Comparison of ENCODE assay signal across 25 mouse cellular contexts in genomic region chr14:96676213-96676612, GRCm38 (mm10).
DNase-seq lines count a peak whose midpoint lies in the region; ATAC-seq and TF ChIP-seq lines count a peak whose summit lies in the region.
"Had no signal": no experiment of that assay in that cellular context is flagged by ENCODE, and none has a peak within 500 bp of the region (broad histone marks: within the 10 kb centered on the region; RNA-seq: fewer than 3 reads in every experiment).

No protein-coding gene starts in this region.

- H3K27me3 ChIP-seq in forebrain, embryonic 14.5 days (replicated peaks; ENCODE audit: control insufficient read depth, insufficient read depth, low read length): no peaks in the 10 kb centered on the region
- H3K27me3 ChIP-seq in forebrain, embryonic 12.5 days: no peaks in the 10 kb centered on the region
- H3K27me3 ChIP-seq in hindbrain, postnatal 0 days (ENCODE audit: insufficient read depth, low read length): no peaks in the 10 kb centered on the region
- H3K27me3 ChIP-seq in hindbrain, embryonic 14.5 days (ENCODE audit: control insufficient read depth, insufficient read depth, low read length): no peaks in the 10 kb centered on the region
- H3K27me3 ChIP-seq: CH12.LX; embryonic facial prominence, embryonic 13.5 days; embryonic facial prominence, embryonic 15.5 days; forebrain, embryonic 13.5 days; Patski had no signal

- peak; percentile 55 for ATAC-seq in forebrain, embryonic 14.5 days
- no peak for ATAC-seq in forebrain, embryonic 12.5 days (ENCODE audit: low FRiP score)
- no peak for ATAC-seq in hindbrain, postnatal 0 days
- no peak for ATAC-seq in hindbrain, embryonic 14.5 days (ENCODE audit: low FRiP score)
- ATAC-seq: activated CD4-positive, CD25-positive, alpha-beta regulatory T cell, adult 4 months; CD4-positive, CD25-positive, alpha-beta regulatory T cell, adult 4 months; forebrain, embryonic 13.5 days; forebrain, postnatal 0 days; Patski had no signal

- no peak overlapping the region for H3K27ac ChIP-seq in forebrain, embryonic 14.5 days (ENCODE audit: low read depth, low read length)
- no peak overlapping the region for H3K27ac ChIP-seq in forebrain, embryonic 12.5 days
- H3K27ac ChIP-seq in hindbrain, postnatal 0 days: no peak overlapping the region
- H3K27ac ChIP-seq in hindbrain, embryonic 14.5 days: no peak overlapping the region
- H3K27ac ChIP-seq: embryonic facial prominence, embryonic 13.5 days; embryonic facial prominence, embryonic 15.5 days; forebrain, embryonic 13.5 days had no signal

- H3K36me3 ChIP-seq in forebrain, embryonic 14.5 days (ENCODE audit: control insufficient read depth, insufficient read depth, low read length): no peaks in the 10 kb centered on the region
- H3K36me3 ChIP-seq in forebrain, embryonic 12.5 days (replicated peaks): no peaks in the 10 kb centered on the region
- no peaks in the 10 kb centered on the region for H3K36me3 ChIP-seq in hindbrain, postnatal 0 days (ENCODE audit: insufficient read depth, low read length)
- no peaks in the 10 kb centered on the region for H3K36me3 ChIP-seq in hindbrain, embryonic 14.5 days (replicated peaks; ENCODE audit: control insufficient read depth, insufficient read depth)
- H3K36me3 ChIP-seq: embryonic facial prominence, embryonic 13.5 days; embryonic facial prominence, embryonic 15.5 days; G1E had no signal

- no peak for TF ChIP-seq CTCF in hindbrain, postnatal 0 days (IDR thresholded peaks at IDR 0.05; ENCODE audit: low read depth)
- no peak for TF ChIP-seq CTCF in brain, embryonic 14.5 days (IDR thresholded peaks at IDR 0.05; ENCODE audit: borderline replicate concordance, extremely low read depth, insufficient read depth, insufficient read length)

- 55% methylated on average over 1 of the region's 1 CpGs for WGBS in forebrain, embryonic 14.5 days
- WGBS in forebrain, embryonic 12.5 days: 72% methylated on average over 1 of the region's 1 CpGs
- 69% methylated on average over 1 of the region's 1 CpGs for WGBS in hindbrain, postnatal 0 days
- WGBS in hindbrain, embryonic 14.5 days: 70% methylated on average over 1 of the region's 1 CpGs

- H3K9me3 ChIP-seq in forebrain, embryonic 14.5 days (replicated peaks; ENCODE audit: control insufficient read depth, low read length): no peaks in the 10 kb centered on the region
- no peaks in the 10 kb centered on the region for H3K9me3 ChIP-seq in forebrain, embryonic 12.5 days
- no peaks in the 10 kb centered on the region for H3K9me3 ChIP-seq in hindbrain, postnatal 0 days (ENCODE audit: low read length)
- no peaks in the 10 kb centered on the region for H3K9me3 ChIP-seq in hindbrain, embryonic 14.5 days (ENCODE audit: control insufficient read depth, low read length)
- H3K9me3 ChIP-seq: embryonic facial prominence, embryonic 13.5 days; embryonic facial prominence, embryonic 15.5 days; forebrain, embryonic 13.5 days; G1E had no signal

- H3K4me2 ChIP-seq in forebrain, embryonic 14.5 days (ENCODE audit: low read length): no peak overlapping the region
- no peak overlapping the region for H3K4me2 ChIP-seq in forebrain, embryonic 12.5 days
- H3K4me2 ChIP-seq in hindbrain, postnatal 0 days (ENCODE audit: low read depth, low read length): no peak overlapping the region
- H3K4me2 ChIP-seq in hindbrain, embryonic 14.5 days (replicated peaks): no peak overlapping the region
- H3K4me2 ChIP-seq: embryonic facial prominence, embryonic 13.5 days; embryonic facial prominence, embryonic 15.5 days; forebrain, embryonic 13.5 days had no signal

- no peak for TF ChIP-seq POLR2A in brain, embryonic 14.5 days (IDR thresholded peaks at IDR 0.05; ENCODE audit: borderline replicate concordance, extremely low read depth, insufficient read depth, insufficient read length, poor library complexity, severe bottlenecking)

- H3K4me3 ChIP-seq in forebrain, embryonic 14.5 days (ENCODE audit: low read depth, low read length): no peak overlapping the region
- H3K4me3 ChIP-seq in forebrain, embryonic 12.5 days (replicated peaks): no peak overlapping the region
- no peak overlapping the region for H3K4me3 ChIP-seq in hindbrain, postnatal 0 days (ENCODE audit: low read length)
- H3K4me3 ChIP-seq in hindbrain, embryonic 14.5 days (replicated peaks; ENCODE audit: low read length): no peak overlapping the region
- H3K4me3 ChIP-seq: embryonic facial prominence, embryonic 13.5 days; embryonic facial prominence, embryonic 15.5 days; forebrain, embryonic 13.5 days had no signal

- DNase-seq in forebrain, embryonic 14.5 days (ENCODE audit: low spot score): peak; percentile 64
- peak; percentile 27 for DNase-seq in hindbrain, postnatal 0 days (ENCODE audit: low spot score)
- DNase-seq in hindbrain, embryonic 14.5 days (ENCODE audit: low spot score): no peak
- peak; percentile 74 for DNase-seq in brain, embryonic 14.5 days (ENCODE audit: low read depth)
- DNase-seq: adrenal gland, adult 8-10 months; adrenal gland, postnatal 14 days; adrenal gland, postnatal 36 days; B cell, adult 2 months; cerebellum, adult 11 months; cerebellum, adult 18-20 months; cerebellum, adult 8-10 months; cerebellum, adult 9-11 months; cerebellum, postnatal 14 days; cerebellum, postnatal 36 days; embryo, embryonic 11 days; forebrain, postnatal 0 days had no signal

- no peaks in the 10 kb centered on the region for H3K4me1 ChIP-seq in forebrain, embryonic 14.5 days (ENCODE audit: control insufficient read depth, insufficient read depth, low read length)
- no peaks in the 10 kb centered on the region for H3K4me1 ChIP-seq in forebrain, embryonic 12.5 days
- no peaks in the 10 kb centered on the region for H3K4me1 ChIP-seq in hindbrain, postnatal 0 days (ENCODE audit: insufficient read depth, low read length)
- H3K4me1 ChIP-seq in hindbrain, embryonic 14.5 days (replicated peaks; ENCODE audit: control insufficient read depth, insufficient read depth, low read length): no peaks in the 10 kb centered on the region
- H3K4me1 ChIP-seq: embryonic facial prominence, embryonic 13.5 days; embryonic facial prominence, embryonic 15.5 days; forebrain, embryonic 13.5 days had no signal

- no peak overlapping the region for H3K9ac ChIP-seq in forebrain, embryonic 14.5 days (ENCODE audit: low read length)
- H3K9ac ChIP-seq in forebrain, embryonic 12.5 days: no peak overlapping the region
- no peak overlapping the region for H3K9ac ChIP-seq in hindbrain, postnatal 0 days (replicated peaks; ENCODE audit: low read length)
- no peak overlapping the region for H3K9ac ChIP-seq in hindbrain, embryonic 14.5 days
- H3K9ac ChIP-seq: embryonic facial prominence, embryonic 13.5 days; embryonic facial prominence, embryonic 15.5 days; forebrain, embryonic 13.5 days; forebrain, postnatal 0 days had no signal
